Mouse (Mus musculus): ENCODE measurements around the gene Gm43517. TPM values are rescaled to one million over a fixed set of nuclear protein-coding genes. Genes with fewer than 3 reads are reported as not detected.

Gm43517 gene
- polyA plus RNA-seq, 1 experiment, result not detected

DNA sequence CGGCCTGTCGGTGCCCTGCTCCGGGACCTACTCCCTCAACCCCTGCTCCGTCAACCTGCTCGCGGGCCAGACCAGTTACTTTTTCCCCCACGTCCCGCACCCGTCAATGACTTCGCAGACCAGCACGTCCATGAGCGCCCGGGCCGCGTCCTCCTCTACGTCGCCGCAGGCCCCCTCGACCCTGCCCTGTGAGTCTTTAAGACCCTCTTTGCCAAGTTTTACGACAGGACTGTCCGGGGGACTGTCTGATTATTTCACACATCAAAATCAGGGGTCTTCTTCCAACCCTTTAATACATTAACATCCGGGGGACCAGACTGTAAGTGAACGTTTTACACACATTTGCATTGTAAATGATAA is 637 bp downstream of the Gm43517 start:
- DNase-seq (ENCODE audit: low read depth), result no peak

DNA sequence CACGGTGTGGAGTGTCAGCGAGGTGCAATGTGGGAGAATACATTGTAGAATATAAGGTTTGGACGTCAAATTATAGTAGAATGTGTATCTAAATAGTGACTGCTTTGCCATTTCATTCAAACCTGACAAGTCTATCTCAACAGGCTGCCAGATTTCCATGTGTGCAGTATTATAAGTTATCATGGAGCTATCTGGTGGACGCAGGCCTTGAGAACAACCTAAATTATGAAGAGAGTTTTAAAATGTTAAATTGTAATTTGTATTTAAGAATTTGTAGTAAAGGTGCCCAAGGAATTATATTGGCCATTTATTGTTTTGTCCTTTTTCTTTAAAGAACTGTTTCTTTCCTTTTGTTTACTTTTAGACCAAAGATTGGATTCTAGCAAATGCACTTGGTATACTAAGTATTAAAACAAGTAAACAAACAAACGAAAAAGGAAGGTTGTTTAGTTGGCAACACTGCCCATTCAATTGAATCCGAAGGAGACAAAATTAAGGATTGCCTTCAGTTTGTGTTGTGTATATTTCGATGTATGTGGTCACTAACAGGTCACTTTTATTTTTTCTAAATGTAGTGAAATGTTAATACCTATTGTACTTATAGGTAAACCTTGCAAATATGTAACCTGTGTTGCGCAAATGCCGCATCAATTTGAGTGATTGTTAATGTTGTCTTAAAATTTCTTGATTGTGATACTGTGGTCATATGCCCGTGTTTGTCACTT is 1.3 kb downstream of the Gm43517 start:
- DNase-seq (ENCODE audit: low read depth), result no peak

DNA sequence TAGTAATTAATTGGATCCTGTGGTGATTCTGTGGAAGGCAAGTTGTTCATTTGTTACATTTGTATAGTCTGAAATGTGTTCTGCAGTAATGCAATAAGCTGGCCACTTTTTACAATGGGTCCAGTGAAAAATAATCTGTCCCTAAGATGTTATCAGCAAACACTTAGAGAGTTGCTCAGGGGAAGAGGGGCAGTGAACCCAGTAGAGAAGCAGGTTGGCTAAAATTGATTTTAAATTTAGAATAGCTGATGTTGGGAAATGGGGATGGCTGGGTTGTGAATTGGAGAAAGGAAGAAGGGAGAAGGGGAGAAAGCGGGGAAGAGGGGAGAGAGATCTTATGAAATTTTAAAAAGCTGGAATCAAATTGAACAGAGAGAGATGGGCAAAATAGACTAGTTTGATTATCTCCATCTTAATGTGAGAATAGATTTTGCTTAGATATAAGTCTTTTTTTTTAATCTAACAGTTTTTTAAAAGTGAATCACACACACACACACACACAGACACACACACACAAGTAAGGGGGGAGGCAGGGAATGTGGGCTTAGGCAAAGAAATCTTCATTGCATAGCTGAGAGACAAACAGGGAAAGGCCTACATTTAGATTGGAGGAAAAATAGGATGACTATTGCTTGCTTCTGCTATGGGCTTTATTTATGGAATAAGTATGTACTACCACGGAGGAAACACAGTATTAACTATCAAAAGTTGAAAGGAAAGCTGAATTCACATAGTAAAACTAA is 3.1 kb downstream of the Gm43517 start:
- no peak for DNase-seq (ENCODE audit: low read depth)

DNA sequence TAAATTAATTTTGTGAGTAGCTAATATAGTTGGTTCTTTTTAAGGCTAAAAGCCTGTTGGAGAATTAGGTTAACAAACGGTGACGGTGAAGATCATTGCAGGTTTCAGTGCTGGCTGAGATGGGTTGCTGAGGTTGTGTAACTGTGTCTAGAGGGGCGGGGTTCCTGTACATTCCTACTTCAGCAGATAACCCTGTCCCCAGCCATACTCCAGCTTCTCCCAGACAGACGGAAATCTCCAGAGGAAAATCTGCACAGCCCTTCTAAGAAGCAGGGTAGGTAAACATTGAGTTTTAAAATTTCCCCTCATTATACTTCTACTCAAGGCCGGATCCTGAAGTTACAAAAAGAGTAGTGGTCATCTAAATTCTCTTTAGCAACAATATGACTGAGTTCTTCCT is 4.7 kb downstream of the Gm43517 start:
- no peak for DNase-seq (ENCODE audit: low read depth)

DNA sequence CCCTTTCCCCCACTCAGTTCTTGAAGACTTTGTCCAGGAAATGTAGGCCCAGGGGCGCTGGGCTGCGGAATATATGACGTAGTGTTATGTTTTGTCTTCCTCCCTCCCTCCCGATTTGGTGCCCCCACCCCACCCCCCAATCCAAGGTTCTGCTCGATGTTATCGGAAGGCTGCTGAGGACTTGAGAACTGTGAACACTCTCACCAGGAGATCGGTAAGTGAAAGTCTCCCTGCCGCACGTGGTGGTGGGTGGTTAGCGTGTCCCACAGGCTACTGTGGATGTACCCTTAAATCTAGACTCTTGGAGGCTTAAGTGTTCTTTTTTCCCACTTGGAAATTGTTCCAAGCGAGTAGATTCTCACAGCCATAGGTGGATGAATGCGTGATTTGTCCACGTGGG is 5.3 kb downstream of the Gm43517 start:
- DNase-seq (ENCODE audit: low read depth), result no peak

DNA sequence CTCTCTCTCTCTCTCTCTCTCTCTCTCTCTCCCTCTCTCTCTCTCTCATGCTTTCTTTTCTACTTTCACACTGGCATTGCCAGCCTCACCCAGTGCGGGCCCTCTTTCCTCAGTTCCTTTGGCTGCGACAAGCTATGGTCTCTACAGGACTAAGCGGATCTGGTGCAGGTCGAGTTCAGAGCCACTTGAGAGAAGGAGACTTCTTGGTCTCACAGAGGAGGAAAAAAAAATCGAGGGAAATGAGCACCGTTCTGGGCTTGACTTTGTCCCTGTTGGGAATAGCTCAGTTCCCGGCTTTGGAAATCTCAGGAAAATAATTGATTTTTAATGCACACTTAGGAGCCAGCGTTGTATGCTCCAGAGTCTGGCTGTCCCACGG is 5.9 kb downstream of the Gm43517 start:
- no peak for DNase-seq (ENCODE audit: low read depth)

DNA sequence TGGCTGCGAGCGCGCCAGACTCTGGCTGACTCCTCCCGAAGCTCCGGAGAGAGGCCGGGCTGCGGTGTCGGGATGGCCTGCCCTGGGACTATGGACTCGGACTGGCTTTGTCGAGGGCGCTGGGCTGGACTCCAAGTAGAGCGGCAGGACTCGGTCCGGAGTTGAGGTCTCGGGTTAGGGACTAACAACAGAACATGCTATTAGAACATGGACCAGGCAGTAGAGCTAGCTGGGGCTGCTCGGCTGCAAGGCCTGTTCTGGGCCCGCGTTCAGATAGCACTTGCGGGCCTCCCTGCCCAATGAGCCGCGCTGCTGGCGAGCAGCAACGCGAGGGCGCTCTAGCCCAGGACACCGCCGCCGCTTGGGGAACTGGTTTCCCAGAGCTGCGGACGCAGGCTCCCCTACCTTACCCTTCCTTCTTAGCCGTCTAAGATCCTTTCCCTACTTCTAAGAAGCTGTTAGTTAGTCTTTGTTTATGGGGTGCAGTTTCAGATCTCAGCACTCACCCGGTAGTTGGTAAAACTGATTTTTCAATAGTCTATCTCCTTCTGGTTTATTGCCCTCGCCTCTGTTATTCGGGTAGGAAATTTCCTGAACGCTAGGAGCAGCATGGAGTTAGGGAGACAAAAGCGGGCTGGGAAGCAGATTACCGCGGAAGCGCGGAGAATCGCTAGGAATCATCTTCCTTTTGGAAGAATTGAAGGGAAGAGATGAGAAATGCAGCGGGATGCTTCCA is 6.5 kb downstream of the Gm43517 start:
- DNase-seq (ENCODE audit: low read depth), result no peak

DNA sequence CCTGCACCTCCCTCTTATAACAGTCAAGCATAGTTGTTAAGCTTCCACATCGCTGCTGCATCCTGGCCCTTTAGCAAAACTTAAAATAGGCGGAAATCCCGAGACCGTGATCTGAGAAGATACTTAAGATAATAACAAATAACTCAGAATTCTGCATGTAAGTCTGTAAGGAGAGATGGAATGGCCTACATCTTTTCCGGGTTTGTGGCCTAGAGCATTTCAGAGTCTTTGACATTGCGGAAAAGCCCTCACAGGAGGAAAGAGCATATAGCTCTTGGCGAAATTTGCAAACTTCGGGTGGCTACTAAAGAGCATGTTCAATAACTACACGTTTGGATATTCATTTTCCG is 7.0 kb downstream of the Gm43517 start:
- DNase-seq (ENCODE audit: low read depth), result no peak

DNA sequence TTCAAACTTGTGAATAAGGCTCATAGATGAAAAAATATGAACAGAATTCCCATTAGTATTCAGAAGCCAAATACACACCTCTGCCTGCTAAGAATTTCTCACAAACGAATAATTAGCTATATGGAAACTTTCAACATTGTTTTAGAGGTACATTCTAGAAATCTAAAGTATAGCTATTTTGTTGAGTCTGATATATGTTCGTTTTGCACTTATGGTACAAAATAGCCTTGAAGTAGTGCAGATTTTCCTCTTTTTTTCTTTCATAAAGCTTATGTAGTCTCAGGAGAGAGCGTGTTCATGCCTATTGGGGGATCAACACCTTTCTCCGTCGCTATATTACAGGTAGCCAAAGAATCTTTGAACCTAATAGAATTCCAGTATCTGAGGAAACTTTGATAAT is 7.9 kb downstream of the Gm43517 start:
- no peak for DNase-seq (ENCODE audit: low read depth)

DNA sequence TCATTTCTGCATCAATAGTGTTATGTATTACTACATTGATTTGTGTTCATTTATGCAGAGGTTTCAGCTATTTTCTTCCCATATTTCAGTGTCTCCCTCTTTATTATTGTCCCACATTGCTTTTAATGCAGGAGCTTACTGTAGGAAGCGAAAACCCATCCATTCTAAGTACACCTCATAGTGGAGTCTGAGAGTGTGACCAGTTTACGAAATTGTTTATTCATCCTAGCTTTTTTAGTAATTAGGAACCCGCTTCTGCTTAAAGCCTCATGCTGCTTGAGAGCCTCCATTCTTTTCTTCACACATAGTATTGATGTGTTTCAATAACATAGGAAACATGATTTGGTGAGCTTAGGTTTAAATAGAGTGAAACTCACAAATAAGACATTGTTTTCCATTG is 8.7 kb downstream of the Gm43517 start:
- DNase-seq (ENCODE audit: low read depth), result no peak

DNA sequence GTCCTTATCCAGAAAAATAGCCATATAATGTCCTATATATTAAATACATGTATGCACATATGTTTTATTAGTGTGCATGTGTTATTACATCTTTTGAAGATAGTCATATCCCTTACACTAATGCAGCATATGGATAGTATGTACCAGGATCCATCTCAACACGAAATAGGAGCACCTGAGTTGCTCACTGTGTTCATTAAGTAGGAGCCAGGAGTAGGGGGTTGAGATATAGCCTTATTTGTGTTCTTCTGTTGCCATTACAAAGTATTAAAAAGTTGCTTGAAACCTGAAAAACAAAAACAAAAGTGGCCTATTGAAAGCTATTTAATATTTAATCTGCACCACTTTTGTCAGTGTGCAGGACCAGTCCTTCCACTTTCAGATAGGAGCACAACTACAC is 9.2 kb downstream of the Gm43517 start:
- DNase-seq (ENCODE audit: low read depth), result no peak

DNA sequence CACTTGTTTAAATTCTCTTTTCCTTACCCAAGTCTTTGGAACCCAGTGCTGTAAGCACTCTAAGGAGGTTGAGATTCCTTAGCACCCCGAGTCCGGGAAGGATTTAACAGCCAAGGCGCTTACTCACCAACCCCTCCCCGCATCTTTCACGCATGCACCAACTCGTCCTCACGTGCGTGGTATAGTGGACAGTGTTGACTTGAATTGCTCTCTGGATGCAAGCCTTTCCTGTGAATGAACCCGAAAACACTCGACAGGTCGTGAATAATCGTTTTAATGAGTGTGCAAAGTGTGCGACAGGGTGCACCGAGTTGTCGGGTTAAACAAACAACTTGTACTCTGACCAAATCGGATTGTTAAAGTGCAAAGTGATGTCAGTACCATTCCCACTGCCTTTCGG is 9.9 kb downstream of the Gm43517 start:
- no peak for DNase-seq (ENCODE audit: low read depth)

DNA sequence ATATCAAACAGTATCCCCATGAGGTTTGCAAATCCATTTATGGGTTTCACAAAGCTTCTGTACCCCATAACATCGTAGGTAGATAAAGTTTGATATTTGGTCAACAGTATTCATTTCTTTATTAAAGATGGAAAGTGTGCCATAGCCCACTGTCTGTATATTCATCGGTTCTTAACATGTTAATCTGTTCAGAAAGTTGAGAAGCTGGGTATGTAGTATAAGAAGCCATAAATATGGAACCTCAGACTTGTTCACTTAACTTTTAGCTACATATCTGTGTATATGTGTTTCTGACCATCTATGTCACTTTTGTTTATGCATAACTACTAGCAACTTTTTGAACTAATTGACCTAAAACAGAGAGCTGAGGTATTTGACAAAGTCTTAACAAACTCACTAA is 11.0 kb downstream of the Gm43517 start:
- no peak for DNase-seq (ENCODE audit: low read depth)

DNA sequence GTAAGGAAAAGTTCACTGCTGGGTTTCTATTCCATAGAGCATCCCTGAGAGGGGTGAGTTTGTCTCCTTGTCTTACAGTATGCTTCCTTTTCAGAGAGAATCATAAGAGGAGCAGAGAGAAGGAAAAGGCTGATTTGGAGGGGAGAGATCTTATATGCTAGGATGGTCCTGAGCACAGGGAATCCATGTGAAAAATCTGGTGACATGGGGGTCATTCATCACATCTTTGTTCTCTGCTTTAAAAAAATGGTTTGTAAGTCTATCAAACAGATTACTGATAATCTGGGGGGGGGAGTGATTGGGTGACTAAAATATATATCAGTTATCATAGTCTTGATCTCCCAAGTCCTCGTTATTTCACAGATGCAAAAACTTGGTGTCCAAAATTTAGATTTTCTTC is 11.8 kb downstream of the Gm43517 start:
- DNase-seq (ENCODE audit: low read depth), result no peak

DNA sequence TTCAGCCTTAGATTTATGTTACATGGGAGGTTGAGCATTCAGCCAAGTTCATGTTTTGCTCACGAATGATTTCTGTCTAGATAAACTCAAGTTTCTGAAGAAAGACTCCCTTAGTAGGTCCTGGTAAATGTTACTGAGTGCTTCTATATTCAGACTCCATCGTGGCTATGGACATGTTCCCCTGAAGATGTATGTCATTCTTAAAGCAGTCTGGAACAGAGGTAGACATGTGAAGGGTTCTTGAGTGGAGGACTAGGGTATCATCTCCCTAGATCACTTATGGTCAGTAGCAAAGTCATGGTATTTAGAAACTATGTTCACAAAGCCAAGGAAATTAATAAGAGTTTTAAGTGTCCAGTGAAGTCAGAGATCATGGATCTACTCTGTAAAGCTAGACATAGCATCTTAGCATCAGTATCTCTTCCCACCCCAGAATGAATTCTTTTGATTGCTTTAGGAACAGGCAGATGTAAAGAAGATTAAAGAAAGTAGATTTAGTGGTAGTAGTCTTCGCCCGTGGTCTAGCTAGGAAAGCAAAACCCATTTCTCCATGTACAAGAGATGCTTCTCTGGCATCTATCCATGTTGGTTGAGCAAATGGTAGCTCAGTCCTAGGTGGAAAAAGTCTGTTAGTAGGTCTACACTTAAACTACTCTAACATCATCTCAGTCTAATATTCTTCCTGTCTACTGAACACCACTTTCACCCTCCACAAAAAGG is 12.6 kb downstream of the Gm43517 start:
- no peak for DNase-seq (ENCODE audit: low read depth)

DNA sequence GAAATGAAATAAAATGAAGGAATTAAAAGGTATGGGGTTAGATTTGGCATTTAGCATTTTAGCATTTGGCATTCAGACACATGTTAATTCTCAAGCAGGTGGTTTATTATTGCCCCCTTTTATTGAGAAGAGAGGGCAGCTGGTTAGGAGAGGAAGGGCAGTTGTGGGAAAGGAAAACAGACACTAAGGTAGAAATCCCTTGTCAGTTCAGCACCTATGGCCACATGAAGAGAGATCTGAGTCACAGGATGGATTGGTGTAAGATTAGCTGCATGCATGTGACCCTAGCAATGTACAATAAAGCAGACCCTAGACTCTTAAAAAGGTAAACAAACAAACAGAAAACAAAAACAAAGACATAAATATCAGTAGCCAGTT is 13.2 kb downstream of the Gm43517 start:
- no peak for DNase-seq (ENCODE audit: low read depth)

DNA sequence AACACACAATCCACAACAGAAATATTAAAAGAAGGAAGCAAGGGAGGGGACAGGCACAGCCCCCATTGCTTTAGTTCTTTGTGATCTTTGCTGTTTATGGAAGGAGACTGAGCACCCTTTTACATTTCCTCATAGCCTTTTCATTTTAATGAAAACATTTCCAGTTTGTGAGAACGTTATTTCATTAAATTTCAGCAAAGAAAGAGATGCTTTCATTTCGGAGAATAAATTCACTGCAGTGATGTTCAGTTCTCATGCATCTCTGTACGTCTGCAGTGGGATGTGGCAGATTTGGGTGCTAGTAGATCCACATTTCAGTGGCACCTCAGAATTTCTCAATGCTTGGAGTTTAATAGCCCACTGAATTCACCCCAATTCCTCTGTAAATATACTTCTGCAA is 13.7 kb downstream of the Gm43517 start:
- no peak for DNase-seq (ENCODE audit: low read depth)

DNA sequence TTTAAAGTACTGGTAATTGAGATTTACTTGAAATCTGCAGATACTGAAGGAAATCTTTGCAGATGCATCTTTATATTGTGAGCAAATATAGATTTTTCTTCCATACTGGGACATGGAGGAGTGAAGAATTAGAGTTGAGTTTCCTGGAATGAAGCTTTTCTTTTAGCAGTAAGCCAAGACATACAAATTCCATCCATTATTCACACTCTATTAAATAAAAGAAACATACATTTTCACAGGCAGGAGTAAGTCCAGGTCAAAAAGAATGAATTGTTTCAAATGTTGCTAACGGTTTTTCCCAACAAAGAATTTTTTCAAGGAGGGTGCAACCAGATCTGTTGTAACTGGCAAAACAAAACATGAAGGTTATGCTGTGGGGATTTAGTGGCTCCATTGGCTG is 14.6 kb downstream of the Gm43517 start:
- no peak for DNase-seq (ENCODE audit: low read depth)

DNA sequence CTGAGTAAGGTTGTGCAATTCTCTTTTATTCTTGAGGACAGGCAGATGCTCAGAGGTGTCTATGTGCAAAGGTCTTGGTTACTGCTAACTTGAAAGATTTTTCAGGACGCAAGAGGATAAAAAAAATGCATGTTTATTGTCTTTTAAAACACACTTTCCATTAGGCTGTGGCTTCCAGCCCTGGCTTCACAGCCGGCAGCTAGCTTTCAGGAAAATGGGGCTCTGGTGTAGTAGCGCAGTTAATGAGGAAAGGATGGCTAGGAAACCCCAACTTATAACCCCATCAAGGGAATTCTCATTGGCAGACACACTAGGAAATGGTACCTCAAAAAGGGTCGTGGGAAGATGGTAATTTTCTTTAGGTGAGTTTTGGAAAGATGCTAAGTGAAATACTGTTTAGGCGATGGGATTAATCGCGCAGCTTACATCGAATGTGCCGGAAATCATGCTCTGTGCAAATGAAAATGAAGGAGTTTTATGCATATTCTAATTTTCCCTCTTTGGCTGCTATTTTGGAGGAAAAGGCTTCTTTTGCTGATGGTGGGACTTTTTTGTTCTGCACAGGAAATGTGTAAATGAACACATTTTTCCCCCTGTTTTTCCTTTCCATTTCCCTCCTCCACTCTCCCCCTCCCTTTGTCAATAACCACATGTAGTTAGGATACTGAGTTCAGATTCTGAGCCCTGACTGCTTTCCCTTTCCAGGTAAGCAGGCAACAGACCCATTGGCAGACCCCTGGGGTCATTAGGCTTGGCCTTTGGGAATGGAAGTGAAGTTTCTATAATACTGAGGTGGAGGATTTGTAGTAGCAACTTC is 15.3 kb downstream of the Gm43517 start:
- no peak for DNase-seq (ENCODE audit: low read depth)

DNA sequence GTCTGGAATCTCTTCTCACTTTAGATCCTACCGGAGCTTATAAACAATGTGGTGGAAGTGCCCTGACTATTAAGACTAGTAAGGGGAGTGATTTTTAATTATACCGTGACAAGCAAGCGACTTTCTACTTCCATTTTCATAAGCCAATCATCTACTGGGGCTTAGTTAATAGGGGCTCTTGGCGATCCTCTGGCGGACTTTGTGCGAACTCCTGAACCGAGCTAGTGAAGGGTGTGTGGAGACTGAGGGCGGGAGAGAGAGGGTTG is 15.8 kb downstream of the Gm43517 start:
- no peak for DNase-seq (ENCODE audit: low read depth)

DNA sequence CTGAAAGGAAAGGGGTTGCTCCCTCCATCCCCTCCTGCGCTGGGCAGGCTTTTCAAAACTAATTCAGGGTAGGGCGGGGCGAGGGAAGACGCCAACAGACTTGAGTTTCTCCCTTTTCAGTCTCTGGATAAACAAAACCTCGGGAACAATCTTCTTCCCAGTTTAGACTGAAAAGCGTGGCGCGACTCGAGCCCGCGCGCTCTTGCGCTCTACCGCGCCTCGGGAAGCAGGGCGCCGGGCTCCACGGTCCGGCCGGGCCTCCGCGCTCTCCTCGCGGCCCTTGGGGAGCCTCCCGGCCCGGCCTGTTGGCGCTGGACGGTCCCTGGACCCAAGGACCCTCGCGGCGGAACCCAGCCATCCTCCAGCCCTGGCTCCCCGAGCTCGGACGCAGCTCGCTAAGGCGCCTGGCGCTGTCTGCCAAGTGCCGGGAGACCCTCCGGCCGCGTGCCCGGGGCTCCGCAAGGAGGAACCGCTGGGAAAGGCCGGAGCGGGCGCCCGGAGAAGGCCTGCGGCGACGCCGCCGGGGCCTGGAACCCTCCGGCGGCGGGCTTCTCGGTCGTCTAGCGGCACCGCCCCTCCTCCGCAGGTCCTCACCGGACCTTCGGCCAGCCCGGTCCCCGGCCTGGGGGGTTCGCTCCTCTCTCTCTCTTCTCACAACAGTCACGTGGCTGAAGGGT is 16.3 kb downstream of the Gm43517 start:
- DNase-seq (ENCODE audit: low read depth), result no peak

DNA sequence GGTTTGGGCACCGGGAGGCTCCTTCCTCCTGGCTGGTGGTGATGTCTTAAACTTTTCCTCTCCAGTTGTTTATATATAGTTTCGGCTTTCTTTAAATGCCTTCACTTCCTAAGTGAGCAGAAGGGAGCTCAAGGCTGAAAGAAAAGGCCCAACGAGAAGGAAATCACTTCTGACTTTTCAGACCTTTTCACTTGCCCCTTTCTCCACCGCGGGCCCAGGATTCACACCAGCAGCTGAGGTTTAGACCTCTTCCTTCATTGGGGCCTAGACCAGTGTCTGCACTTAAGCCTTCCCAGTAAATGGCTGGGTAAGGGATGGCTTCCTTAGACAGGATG is 16.8 kb downstream of the Gm43517 start:
- DNase-seq (ENCODE audit: low read depth), result no peak
